Mouse (Mus musculus): ENCODE data around the gene Smarca2. TPM values are rescaled to one million over a fixed set of nuclear protein-coding genes. Genes with fewer than 3 reads are reported as not detected.
A peak's percentile ranks its signal among the peaks of the same experiment; 100 is the strongest.

Smarca2 gene
- polyA plus RNA-seq (2016; fragmentation: Nextera tagmentation; extraction: Ambion mirVana) = 75.4 and 80.7 TPM in 2 replicates

GRCm38 (mm10) chr19:26604755-26605300 lies at the start of gene Smarca2:
TSS of gene Smarca2 (plus strand) at chr19:26605050.
- no peaks in the 10 kb centered on the region for H3K36me3 ChIP-seq
- 0 out of 2 replicates have a peak, but pooled peaks cover 3% of the 10 kb centered on the region for H3K27me3 ChIP-seq
- ATAC-seq (ENCODE audit: insufficient number of reproducible peaks, insufficient read depth, low FRiP score, low TSS enrichment) = peak; percentile 95
- peaks cover 12% of the 10 kb centered on the region; the same call in 1 of the 2 replicates for H3K4me1 ChIP-seq
- peak within 1 kb of the TSS; percentile 99 for H3K4me2 ChIP-seq (replicated peaks)
- WGBS = under 1% methylated on average over 45 of the region's 45 CpGs
- H3K9ac ChIP-seq = peak within 1 kb of the TSS; percentile 62
- no peaks in the 10 kb centered on the region for H3K9me3 ChIP-seq
- H3K27ac ChIP-seq = peak within 1 kb of the TSS; percentile 94
- peak within 1 kb of the TSS; percentile 64 for H3K4me3 ChIP-seq

- H3K4me1 ChIP-seq = peaks cover 6% of the 10 kb centered on the region; the same call in 1 of the 2 replicates
- no peaks in the 10 kb centered on the region for H3K9me3 ChIP-seq
- H3K27me3 ChIP-seq = no peaks in the 10 kb centered on the region
- WGBS = 39% methylated on average over 2 of the region's 2 CpGs
- no peak overlapping the region for H3K4me2 ChIP-seq (replicated peaks)
- H3K27ac ChIP-seq = no peak overlapping the region
- H3K36me3 ChIP-seq = no peaks in the 10 kb centered on the region
- no peak overlapping the region for H3K4me3 ChIP-seq
- H3K9ac ChIP-seq = no peak overlapping the region
- ATAC-seq (ENCODE audit: insufficient number of reproducible peaks, insufficient read depth, low FRiP score, low TSS enrichment) = no peak
Observed at GRCm38 (mm10) chr19:26564850-26565249, 40.0 kb upstream of the Smarca2 start.

- Histone ChIP-seq H3K36me3 (no peaks in the 10 kb centered on the region), H3K27me3 (no peaks in the 10 kb centered on the region), H3K9me3 (no peaks in the 10 kb centered on the region), H3K4me2 (replicated peaks) (no peak overlapping the region), H3K9ac (no peak overlapping the region), H3K4me3 (no peak overlapping the region), H3K27ac (no peak overlapping the region), H3K4me1 (peaks cover 6% of the 10 kb centered on the region; the same call in 1 of the 2 replicates)
- no peak for ATAC-seq (ENCODE audit: insufficient number of reproducible peaks, insufficient read depth, low FRiP score, low TSS enrichment)
- WGBS = 58% methylated on average over 9 of the region's 9 CpGs
Observed at GRCm38 (mm10) chr19:26566109-26566508, 38.7 kb upstream of the Smarca2 start.

- 83% methylated on average over 5 of the region's 5 CpGs for WGBS
- Histone ChIP-seq H3K4me2 (replicated peaks) (no peak overlapping the region), H3K27me3 (no peaks in the 10 kb centered on the region), H3K36me3 (no peaks in the 10 kb centered on the region), H3K9ac (no peak overlapping the region), H3K27ac (no peak overlapping the region), H3K9me3 (no peaks in the 10 kb centered on the region), H3K4me3 (no peak overlapping the region), H3K4me1 (peaks cover 6% of the 10 kb centered on the region; the same call in 1 of the 2 replicates)
- no peak for ATAC-seq (ENCODE audit: insufficient number of reproducible peaks, insufficient read depth, low FRiP score, low TSS enrichment)
Observed at GRCm38 (mm10) chr19:26568236-26568635, 36.6 kb upstream of the Smarca2 start.

GRCm38 (mm10) chr19:26568941-26569340 lies 35.9 kb upstream of the Smarca2 start:
- Histone ChIP-seq H3K9me3 (no peaks in the 10 kb centered on the region), H3K4me2 (replicated peaks) (no peak overlapping the region), H3K4me3 (no peak overlapping the region), H3K27me3 (no peaks in the 10 kb centered on the region), H3K36me3 (no peaks in the 10 kb centered on the region), H3K27ac (no peak overlapping the region), H3K9ac (no peak overlapping the region), H3K4me1 (peaks cover 6% of the 10 kb centered on the region; the same call in 1 of the 2 replicates)
- whole genome bisulfite sequencing = 89% methylated on average over 5 of the region's 5 CpGs
- no peak for ATAC-seq (ENCODE audit: insufficient number of reproducible peaks, insufficient read depth, low FRiP score, low TSS enrichment)

GRCm38 (mm10) chr19:26569461-26569860 lies 35.4 kb upstream of the Smarca2 start:
- Histone ChIP-seq H3K27me3 (no peaks in the 10 kb centered on the region), H3K9me3 (no peaks in the 10 kb centered on the region), H3K4me2 (replicated peaks) (no peak overlapping the region), H3K36me3 (no peaks in the 10 kb centered on the region), H3K27ac (no peak overlapping the region), H3K9ac (no peak overlapping the region), H3K4me3 (no peak overlapping the region), H3K4me1 (peaks cover 6% of the 10 kb centered on the region; the same call in 1 of the 2 replicates)
- ATAC-seq (ENCODE audit: insufficient number of reproducible peaks, insufficient read depth, low FRiP score, low TSS enrichment) = no peak
- 82% methylated on average over 1 of the region's 1 CpGs for WGBS

GRCm38 (mm10) chr19:26579645-26580044 lies 25.2 kb upstream of the Smarca2 start:
- Histone ChIP-seq H3K4me3 (no peak overlapping the region), H3K36me3 (no peaks in the 10 kb centered on the region), H3K27me3 (no peaks in the 10 kb centered on the region), H3K4me1 (no peaks in the 10 kb centered on the region), H3K9me3 (no peaks in the 10 kb centered on the region), H3K4me2 (replicated peaks) (no peak overlapping the region), H3K9ac (no peak overlapping the region), H3K27ac (no peak overlapping the region)
- WGBS = 53% methylated on average over 5 of the region's 5 CpGs
- no peak for ATAC-seq (ENCODE audit: insufficient number of reproducible peaks, insufficient read depth, low FRiP score, low TSS enrichment)

- no peak overlapping the region for H3K4me3 ChIP-seq
- no peak overlapping the region for H3K4me2 ChIP-seq (replicated peaks)
- H3K36me3 ChIP-seq = no peaks in the 10 kb centered on the region
- WGBS = 89% methylated on average over 1 of the region's 1 CpGs
- no peaks in the 10 kb centered on the region for H3K4me1 ChIP-seq
- no peak overlapping the region for H3K27ac ChIP-seq
- no peaks in the 10 kb centered on the region for H3K9me3 ChIP-seq
- no peak for ATAC-seq (ENCODE audit: insufficient number of reproducible peaks, insufficient read depth, low FRiP score, low TSS enrichment)
- H3K27me3 ChIP-seq = no peaks in the 10 kb centered on the region
- no peak overlapping the region for H3K9ac ChIP-seq
Observed at GRCm38 (mm10) chr19:26580061-26580460, 24.8 kb upstream of the Smarca2 start.

- Histone ChIP-seq H3K36me3 (no peaks in the 10 kb centered on the region), H3K4me3 (no peak overlapping the region), H3K9ac (no peak overlapping the region), H3K4me1 (no peaks in the 10 kb centered on the region), H3K4me2 (replicated peaks) (no peak overlapping the region), H3K27me3 (no peaks in the 10 kb centered on the region), H3K9me3 (no peaks in the 10 kb centered on the region), H3K27ac (no peak overlapping the region)
- ATAC-seq (ENCODE audit: insufficient number of reproducible peaks, insufficient read depth, low FRiP score, low TSS enrichment) = no peak
Observed at GRCm38 (mm10) chr19:26594661-26595060, 10.2 kb upstream of the Smarca2 start.

GRCm38 (mm10) chr19:26601459-26601858 lies 3.4 kb upstream of the Smarca2 start:
- 0 out of 2 replicates have a peak, but pooled peaks cover 4% of the 10 kb centered on the region for H3K4me1 ChIP-seq
- H3K4me2 ChIP-seq (replicated peaks) = no peak overlapping the region
- H3K36me3 ChIP-seq = no peaks in the 10 kb centered on the region
- no peak overlapping the region for H3K4me3 ChIP-seq
- H3K9me3 ChIP-seq = no peaks in the 10 kb centered on the region
- H3K9ac ChIP-seq = no peak overlapping the region
- no peak for ATAC-seq (ENCODE audit: insufficient number of reproducible peaks, insufficient read depth, low FRiP score, low TSS enrichment)
- H3K27ac ChIP-seq = no peak overlapping the region
- 73% methylated on average over 4 of the region's 4 CpGs for WGBS
- H3K27me3 ChIP-seq = no peaks in the 10 kb centered on the region

GRCm38 (mm10) chr19:26603296-26603860 lies 1.5 kb upstream of the Smarca2 start:
- WGBS = 46% methylated on average over 2 of the region's 2 CpGs
- Histone ChIP-seq H3K27me3 (0 out of 2 replicates have a peak, but pooled peaks cover 2% of the 10 kb centered on the region), H3K27ac (no peak overlapping the region), H3K4me1 (peaks cover 10% of the 10 kb centered on the region; the same call in 1 of the 2 replicates), H3K9ac (no peak overlapping the region), H3K36me3 (no peaks in the 10 kb centered on the region), H3K4me2 (replicated peaks) (peak overlapping the region; percentile 99), H3K9me3 (no peaks in the 10 kb centered on the region), H3K4me3 (no peak overlapping the region)
- ATAC-seq (ENCODE audit: insufficient number of reproducible peaks, insufficient read depth, low FRiP score, low TSS enrichment) = no peak

Data from embryonic facial prominence, embryonic 12.5 days (tissue).